ENCODE assay signal across 5 mouse cellular contexts in genomic region chr17:8408002-8408401, GRCm38 (mm10). TPM values are rescaled to one million over a fixed set of nuclear protein-coding genes. Genes with fewer than 3 reads are reported as not detected.
"Had no signal": no experiment of that assay in that cellular context is flagged by ENCODE, and none has a peak within 500 bp of the region (broad histone marks: within the 10 kb centered on the region; RNA-seq: fewer than 3 reads in every experiment).

No protein-coding gene starts in this region.

RNA-seq across cellular contexts. Expression of gene T, which starts 26.2 kb away (rescaled TPM):
- total RNA-seq: neutrophil, adult 5-6 weeks had no signal
- polyA plus RNA-seq: small intestine, adult 2 months; spleen, adult 2 months; stomach, postnatal 0 days; urinary bladder, adult 2 months had no signal

RNA-seq across cellular contexts. Expression of gene T2, which starts 52.2 kb away (rescaled TPM):
- total RNA-seq: neutrophil, adult 5-6 weeks had no signal
- polyA plus RNA-seq: spleen, adult 2 months had no signal
